Mouse (Mus musculus): Measurements from ENCODE around the gene Ugcg.

- TF ChIP-seq POLR2A (IDR thresholded peaks at IDR 0.05; ENCODE audit: borderline replicate concordance, low read depth, low read length) (no peak), CTCF (IDR thresholded peaks at IDR 0.05; ENCODE audit: low read depth, low read length) (no peak)
Measured at GRCm38 (mm10) chr4:59218154-59218553, 29.1 kb downstream of the Ugcg start.
